Mouse (Mus musculus) frontal cortex, adult 2 months (tissue): Measurements from ENCODE around the gene Gm10803. TPM values are rescaled to one million over a fixed set of nuclear protein-coding genes. Genes with fewer than 3 reads are reported as not detected.

Experiments
- DNase-seq, 2 experiments: peaks; one replicate each; pipeline ENCODE4 v3.0.0; 2022; ENCODE audit warnings: low spot score in 1 of 2; ENCODE audit errors: extremely low spot score in 1 of 2
- polyA plus RNA-seq: library from polyadenylated mRNA; depleted of rRNA; stranded (reverse); fragments of >200 nt; gene quantifications from 2 replicates; pipeline ENCODE4 v1.2.3, GENCODE M21; 2012; rRNA removed

Gm10803 gene
- polyA plus RNA-seq, 1 experiment, result not detected

GRCm38 (mm10) chr2:93589875-93590274, 29.5 kb downstream of the Gm10803 start:
- peak in 1 of 2 experiments; percentile 1 for DNase-seq

DNA sequence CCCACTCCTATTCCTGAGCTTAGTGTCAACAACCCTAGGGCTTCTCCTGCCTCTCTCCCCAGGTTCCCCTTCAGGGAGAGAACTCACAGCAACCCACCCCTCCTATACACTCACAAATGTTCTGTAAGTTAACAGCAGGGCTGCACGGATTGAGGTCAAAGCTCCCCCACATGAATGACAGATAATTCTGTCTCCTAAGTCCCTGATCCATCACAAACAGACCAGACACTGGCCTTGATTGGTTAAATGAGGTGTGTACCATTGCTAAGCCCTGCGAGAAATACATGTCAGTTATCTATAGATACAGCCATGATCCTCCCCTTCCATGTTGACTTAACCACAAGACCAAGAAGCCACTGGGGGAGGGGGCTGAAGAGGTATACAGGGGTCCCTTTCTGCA, 31.3 kb downstream of the Gm10803 start:
- no peak for DNase-seq

DNA sequence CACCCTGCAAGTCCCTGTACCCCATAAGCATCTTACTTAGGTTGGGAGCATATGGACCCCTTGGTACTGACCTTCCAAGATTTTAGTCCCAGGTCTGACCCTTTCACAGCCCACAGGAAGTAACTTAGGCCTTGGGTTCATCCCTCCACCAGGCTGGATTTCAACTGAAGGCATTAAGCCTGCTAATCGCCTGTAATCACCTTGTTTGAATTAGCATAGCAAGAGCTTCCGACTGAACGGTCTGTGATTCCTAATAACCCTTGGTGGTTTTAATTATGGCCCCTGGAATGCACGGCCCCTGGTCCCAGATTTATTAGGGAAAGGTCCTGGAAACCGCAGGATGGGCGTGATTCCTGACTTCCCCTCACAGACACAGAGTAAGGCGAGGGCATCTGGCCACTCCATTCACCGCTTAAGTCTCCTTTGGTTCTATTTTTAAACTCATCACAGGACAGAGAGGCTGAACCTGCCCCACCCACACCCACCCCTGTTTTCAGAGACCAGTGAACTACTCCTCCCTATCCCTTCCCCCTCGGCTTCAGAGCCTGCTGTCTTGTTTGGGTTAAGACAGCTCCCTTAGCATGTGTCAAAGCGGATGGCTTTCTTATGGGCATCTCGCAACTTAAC, 31.9 kb downstream of the Gm10803 start:
- no peak for DNase-seq

- DNase-seq, result no peak
Measured at GRCm38 (mm10) chr2:93593121-93593520, 32.8 kb downstream of the Gm10803 start.

GRCm38 (mm10) chr2:93597145-93597544, 36.8 kb downstream of the Gm10803 start:
- no peak for DNase-seq

- peak in 1 of 2 experiments; percentile 2 for DNase-seq
Measured at GRCm38 (mm10) chr2:93599731-93600130, 39.4 kb downstream of the Gm10803 start.

GRCm38 (mm10) chr2:93604601-93605285, 44.4 kb downstream of the Gm10803 start:
- no peak for DNase-seq

DNA sequence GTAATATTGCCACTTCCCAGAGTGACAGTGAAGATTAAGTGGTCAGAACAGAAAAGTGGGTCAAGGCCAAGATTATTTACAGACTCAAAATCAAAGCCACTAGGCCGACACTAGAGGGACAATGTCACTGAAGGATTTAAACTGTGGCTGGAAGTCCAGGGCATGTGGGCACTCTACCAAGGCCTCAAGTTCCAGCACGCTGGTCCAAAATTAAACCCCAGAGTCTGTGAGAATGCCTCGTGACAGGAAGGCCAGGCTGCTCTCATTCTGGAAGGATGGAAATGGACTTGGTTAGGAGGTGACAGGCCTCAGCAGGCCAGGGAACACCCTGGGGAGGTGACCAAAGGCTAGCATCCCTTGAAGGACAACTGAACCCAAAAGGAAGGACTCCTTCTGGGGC, 48.4 kb downstream of the Gm10803 start:
- DNase-seq, result no peak

GRCm38 (mm10) chr2:93613020-93613419, 52.7 kb downstream of the Gm10803 start:
- DNase-seq, result no peak

Other genes starting within 250 kb of the Gm10803 start
- 4.3 TPM in 2 replicates for gene Tspan18, start 226.1 kb upstream of the Gm10803 start, polyA plus RNA-seq
- 28.7 and 30.1 TPM in 2 replicates for gene Cd82, start 97.4 kb upstream of the Gm10803 start, polyA plus RNA-seq
- gene Alx4, start 81.8 kb downstream of the Gm10803 start, polyA plus RNA-seq, result 3.3 and 3.4 TPM in 2 replicates